Mouse (Mus musculus) NIH3T3 (cell line): ENCODE data around the gene Cela2a.

Experiments
- DNase-seq: peaks from one replicate; pipeline ENCODE4 v3.0.0-alpha.2; 2012; ENCODE audit warnings: low read depth

Cela2a gene

DNA sequence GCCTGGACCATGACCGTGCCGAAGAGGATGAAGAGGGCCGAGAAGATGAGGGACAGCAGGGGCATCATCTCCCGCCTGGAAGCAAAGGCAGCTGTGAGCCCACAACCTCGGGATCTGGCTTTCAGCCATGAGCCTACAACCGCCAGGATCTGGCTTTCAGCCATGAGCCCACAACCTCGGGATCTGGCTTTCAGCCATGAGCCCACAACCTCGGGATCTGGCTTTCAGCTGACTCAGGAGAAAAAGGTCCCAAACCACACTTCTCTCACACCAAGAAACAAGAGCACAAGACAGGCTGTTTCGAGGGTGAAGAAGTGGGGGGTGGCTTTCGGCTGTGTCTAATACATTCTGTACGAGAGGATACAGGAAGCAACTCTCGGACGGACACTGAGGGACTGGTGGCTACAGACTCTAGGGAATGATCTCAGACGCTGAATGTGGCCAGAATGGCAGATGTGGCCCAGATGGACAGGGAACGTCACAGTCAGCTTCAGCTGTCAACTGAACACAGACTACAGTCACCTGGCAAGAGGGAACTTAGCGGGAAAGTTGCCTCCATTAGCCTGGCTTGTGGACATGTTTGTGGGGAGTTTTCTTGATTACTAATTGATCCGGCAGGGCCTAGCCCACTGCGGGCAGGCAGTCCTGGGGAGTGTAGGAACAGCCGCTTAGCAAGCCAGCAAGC is 59.1 kb downstream of the Cela2a start:
- DNase-seq, result no peak

DNA sequence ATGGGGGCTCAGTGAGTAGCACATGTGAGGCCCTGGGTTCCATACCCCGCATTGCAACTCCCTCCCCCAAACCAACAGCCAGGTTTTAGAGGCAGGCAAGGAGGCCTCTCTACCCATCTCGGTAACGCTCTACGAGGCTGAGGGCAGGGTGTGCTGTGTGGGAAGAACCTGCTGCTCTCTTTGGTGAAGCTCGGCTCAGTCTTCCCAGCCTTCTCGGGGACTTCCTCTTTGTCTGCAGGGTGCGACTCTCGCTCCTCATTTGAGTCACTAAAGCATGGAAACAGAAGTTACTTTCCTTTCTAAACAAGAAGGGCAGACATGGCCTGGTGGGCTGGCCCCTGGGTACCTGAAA is 59.7 kb downstream of the Cela2a start:
- DNase-seq, result no peak

- DNase-seq, result no peak
These were observed 61.0 kb downstream of the Cela2a start for GRCm38 (mm10) chr4:141765008-141765407.
